In the genomic region with DNA sequence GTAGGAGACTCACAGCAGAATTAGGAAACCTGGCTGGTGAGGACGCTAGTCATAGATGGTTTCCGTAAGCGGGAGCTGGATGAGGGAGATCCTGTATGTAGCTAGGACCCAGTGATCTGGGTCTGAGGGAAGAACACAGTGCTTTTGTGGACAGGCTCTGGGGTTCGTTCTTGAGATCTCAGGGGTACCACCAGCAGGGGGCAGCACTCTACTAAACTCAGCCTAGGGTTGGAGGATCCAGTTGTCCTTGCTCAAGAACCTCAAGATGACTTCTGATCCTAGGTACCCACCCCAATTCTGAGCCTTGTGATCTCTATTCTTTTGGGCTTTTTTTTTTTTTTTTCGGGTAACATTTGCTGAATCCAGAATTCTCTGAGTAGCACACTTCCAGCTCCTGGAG, we compare ENCODE assay signal across 9 mouse cellular contexts.
DNase-seq lines count a peak whose midpoint lies in the region; ATAC-seq and TF ChIP-seq lines count a peak whose summit lies in the region.
"Had no signal": no experiment of that assay in that cellular context is flagged by ENCODE, and none has a peak within 500 bp of the region (broad histone marks: within the 10 kb centered on the region; RNA-seq: fewer than 3 reads in every experiment).

No protein-coding gene starts in this region.

- TF ChIP-seq CTCF in left cerebral cortex, adult 2 months (IDR thresholded peaks at IDR 0.05) = peak; percentile 63

- no peaks in the 10 kb centered on the region for H3K27me3 ChIP-seq in kidney, embryonic 16.5 days (ENCODE audit: insufficient read depth, low read length)
- H3K27me3 ChIP-seq: liver, embryonic 13.5 days had no signal

- H3K36me3 ChIP-seq in kidney, embryonic 16.5 days (ENCODE audit: insufficient read depth, low read length) = no peaks in the 10 kb centered on the region
- H3K36me3 ChIP-seq: liver, embryonic 13.5 days had no signal

- no peak overlapping the region for H3K27ac ChIP-seq in kidney, embryonic 16.5 days (ENCODE audit: low read length)
- 0 out of 2 replicates have a peak overlapping the region, but pooled peaks have one; percentile 19 for H3K27ac ChIP-seq in left cerebral cortex, adult 2 months
- H3K27ac ChIP-seq: liver, embryonic 13.5 days had no signal

- H3K4me2 ChIP-seq in kidney, embryonic 16.5 days (replicated peaks; ENCODE audit: low read depth, low read length) = no peak overlapping the region
- H3K4me2 ChIP-seq: liver, embryonic 13.5 days had no signal

- H3K9ac ChIP-seq in kidney, embryonic 16.5 days (replicated peaks; ENCODE audit: low read length) = no peak overlapping the region
- H3K9ac ChIP-seq: liver, embryonic 13.5 days had no signal

- H3K9me3 ChIP-seq in kidney, embryonic 16.5 days (ENCODE audit: low read length) = no peaks in the 10 kb centered on the region
- H3K9me3 ChIP-seq: liver, embryonic 13.5 days had no signal

- H3K4me3 ChIP-seq in kidney, embryonic 16.5 days (ENCODE audit: low read length) = no peak overlapping the region
- H3K4me3 ChIP-seq in left cerebral cortex, adult 2 months = no peak overlapping the region
- H3K4me3 ChIP-seq: liver, embryonic 13.5 days had no signal

- WGBS in kidney, embryonic 16.5 days = 77% methylated on average over 5 of the region's 5 CpGs

- peak; percentile 64 for DNase-seq in kidney, adult 11 months
- peak; percentile 38 for DNase-seq in Muller cell, postnatal 12 days (ENCODE audit: inconsistent ontology term)
- peak; percentile 26 to 53 for DNase-seq in cerebellum, adult 18-20 months
- DNase-seq in heart, postnatal 10 days = peak; percentile 38 to 51
- peak; percentile 50 to 65 for DNase-seq in left cerebral cortex, adult 2 months (ENCODE audit: extremely low spot score in 1 of 2, low spot score in 2 of 2)
- peak; percentile 56 for DNase-seq in right cerebral cortex, postnatal 14 days
- DNase-seq: liver, embryonic 13.5 days had no signal

- no peaks in the 10 kb centered on the region for H3K4me1 ChIP-seq in kidney, embryonic 16.5 days (ENCODE audit: insufficient read depth, low read length)
- H3K4me1 ChIP-seq: liver, embryonic 13.5 days had no signal

- intact Hi-C loops in heart, postnatal 10 days (cut with DNase I) = loop anchor here (1.0 kb wide), 1 partner anchor 310 kb away; no protein-coding TSS in a partner anchor
- intact Hi-C loops in left cerebral cortex, adult 2 months (cut with DNase I) = loop anchor here (5.0 to 10.0 kb wide), 2 partner anchors 268 to 310 kb away; no protein-coding TSS in a partner anchor

- ATAC-seq in kidney, embryonic 16.5 days (ENCODE audit: low FRiP score, low TSS enrichment) = no peak
- no peak for ATAC-seq in monocyte, adult 5-6 weeks (replicated peaks; ENCODE audit: insufficient number of reproducible peaks, low FRiP score, low TSS enrichment, poor library complexity, severe bottlenecking)
